Mouse (Mus musculus) forebrain, embryonic 16.5 days (tissue): Measurements from ENCODE around the gene Necab3. TPM values are rescaled to one million over a fixed set of nuclear protein-coding genes. Genes with fewer than 3 reads are reported as not detected.

Source experiments
- ATAC-seq: fragments of 200-750 bp; cut with Nextera tagmentation; 2 replicates; pipeline ENCODE4 v1.8.0; 2017; ENCODE audit warnings: mild to moderate bottlenecking, moderate library complexity
- H3K27ac ChIP-seq: fragments of 300-500 bp; sonication (generic); 2 replicates; pipeline ENCODE4 v1.5.1; 2014; ENCODE audit warnings: low read length, control low read depth
- H3K27me3 ChIP-seq: fragments of 300-500 bp; sonication (generic); replicated peaks from 2 replicates; pipeline ENCODE4 v1.6.1; 2014; ENCODE audit warnings: low read length; ENCODE audit not compliant: control insufficient read depth, insufficient read depth
- H3K36me3 ChIP-seq: fragments of 300-500 bp; sonication (generic); 2 replicates; pipeline ENCODE4 v1.6.1; 2014; ENCODE audit not compliant: control insufficient read depth, insufficient read depth
- H3K4me1 ChIP-seq: fragments of 300-500 bp; sonication (generic); replicated peaks from 2 replicates; pipeline ENCODE4 v1.6.1; 2014; ENCODE audit warnings: low read length; ENCODE audit not compliant: control insufficient read depth, insufficient read depth
- H3K4me2 ChIP-seq: fragments of 300-500 bp; sonication (generic); 2 replicates; pipeline ENCODE4 v1.6.1; 2014; ENCODE audit warnings: mild to moderate bottlenecking, low read length, control low read depth
- H3K4me3 ChIP-seq: fragments of 300-500 bp; sonication (generic); replicated peaks from 2 replicates; pipeline ENCODE4 v1.5.1; 2014; ENCODE audit warnings: mild to moderate bottlenecking, low read length, control low read depth
- H3K9ac ChIP-seq: fragments of 300-500 bp; sonication (generic); replicated peaks from 2 replicates; pipeline ENCODE4 v1.6.1; 2014; ENCODE audit warnings: low read depth, low read length, control low read depth
- H3K9me3 ChIP-seq: fragments of 300-500 bp; sonication (generic); 2 replicates; pipeline ENCODE4 v1.6.1; 2016; ENCODE audit warnings: low read length; ENCODE audit not compliant: control insufficient read depth
- WGBS: fragments of 180-500 bp; shearing (Covaris S2); extraction: QIAGEN DNeasy Blood & Tissue Kit; methylation state at CpG from one replicate; pipeline ENCODE4 v1.1.7; 2014; 5-methylcytosine and 5-hydroxymethylcytosine counted together
- polyA plus RNA-seq: library from polyadenylated mRNA; unstranded; fragments of >200 nt; fragmentation: Nextera tagmentation; extraction: Ambion mirVana; gene quantifications from 2 replicates; pipeline ENCODE4 v1.2.1, GENCODE M21; 2015

Necab3 gene
- polyA plus RNA-seq, 1 experiment from 2014 or later: 27.1 TPM

DNA sequence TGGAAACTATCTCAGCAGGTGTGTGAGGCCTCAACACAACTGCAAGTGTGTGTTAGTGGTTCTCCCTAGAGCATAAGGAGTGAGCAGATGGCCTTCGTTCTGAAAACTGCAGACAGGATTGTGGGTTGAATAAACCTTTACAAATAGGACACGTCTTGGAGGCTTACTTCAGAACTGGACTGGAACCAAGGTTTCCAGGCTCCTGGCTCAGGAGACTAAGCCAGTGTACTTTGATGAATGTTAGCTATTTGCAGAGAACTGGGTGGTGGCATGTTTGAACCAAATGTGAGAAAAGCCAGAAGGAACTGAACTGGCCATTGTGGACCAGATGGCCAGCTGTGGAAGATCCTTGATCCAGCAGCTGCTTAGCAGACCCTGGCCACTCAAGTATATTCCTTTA is 20.4 kb downstream of the Necab3 start:
- Histone ChIP-seq H3K27ac (peak overlapping the region; percentile 71), H3K9me3 (no peaks in the 10 kb centered on the region), H3K9ac (no peak overlapping the region), H3K27me3 (no peaks in the 10 kb centered on the region), H3K4me3 (no peak overlapping the region), H3K4me2 (no peak overlapping the region), H3K4me1 (peaks cover 20% of the 10 kb centered on the region), H3K36me3 (peaks cover 12% of the 10 kb centered on the region; the same call in 1 of the 2 replicates)
- peak; percentile 69 for ATAC-seq
- 27% methylated on average over 2 of the region's 2 CpGs for WGBS

DNA sequence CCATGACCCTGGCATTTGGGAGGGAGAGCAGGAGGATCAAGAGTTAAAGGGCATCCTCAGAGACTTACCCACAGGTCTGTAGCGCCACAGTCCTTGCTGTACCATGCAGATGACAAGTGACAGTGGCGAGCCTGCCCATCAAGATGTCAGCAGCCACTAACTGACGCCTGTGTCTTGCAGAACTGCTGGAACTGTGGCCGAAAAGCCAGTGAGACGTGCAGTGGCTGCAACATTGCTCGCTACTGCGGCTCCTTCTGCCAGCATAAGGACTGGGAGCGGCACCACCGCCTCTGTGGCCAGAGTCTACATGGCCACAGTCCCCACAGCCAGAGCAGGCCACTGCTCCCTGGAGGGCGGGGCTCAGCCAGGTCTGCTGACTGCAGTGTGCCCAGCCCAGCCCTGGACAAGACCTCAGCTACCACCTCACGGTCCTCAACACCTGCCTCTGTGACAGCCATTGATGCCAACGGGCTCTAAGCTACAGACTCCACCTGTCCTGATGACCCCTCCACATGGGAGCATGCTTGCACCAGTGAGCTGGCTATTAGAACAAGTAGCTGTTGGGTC is 23.9 kb downstream of the Necab3 start:
- Histone ChIP-seq H3K9ac (no peak overlapping the region), H3K36me3 (peaks cover 19% of the 10 kb centered on the region), H3K4me3 (no peak overlapping the region), H3K4me1 (peaks cover 27% of the 10 kb centered on the region), H3K27ac (no peak overlapping the region), H3K9me3 (no peaks in the 10 kb centered on the region), H3K4me2 (no peak overlapping the region), H3K27me3 (no peaks in the 10 kb centered on the region)
- ATAC-seq: no peak
- WGBS: 94% methylated on average over 12 of the region's 12 CpGs

DNA sequence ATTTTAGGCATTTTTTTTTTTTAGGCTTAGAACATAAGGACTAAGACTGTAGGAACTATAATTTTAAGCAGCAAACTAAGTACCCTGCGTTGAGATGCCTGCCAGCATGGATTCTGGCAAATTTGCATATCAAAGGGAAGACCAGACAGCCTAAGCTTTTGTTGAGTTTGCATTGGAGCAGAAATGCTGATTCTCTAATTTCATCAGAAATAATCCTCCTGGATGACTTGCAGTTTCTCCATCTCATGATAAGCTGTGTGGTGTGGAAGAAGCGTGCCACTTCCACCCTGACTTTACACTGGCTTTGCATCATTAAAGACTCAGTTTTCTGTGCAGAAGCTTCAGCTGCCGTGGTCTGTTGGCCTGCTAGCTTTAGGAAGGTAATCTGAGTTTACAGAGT is 25.8 kb downstream of the Necab3 start:
- 17% methylated on average over 3 of the region's 3 CpGs for WGBS
- no peak overlapping the region for H3K4me3 ChIP-seq
- H3K4me1 ChIP-seq: peaks cover 13% of the 10 kb centered on the region
- ATAC-seq: peak; percentile 70
- H3K36me3 ChIP-seq: peaks cover 19% of the 10 kb centered on the region
- H3K27me3 ChIP-seq: no peaks in the 10 kb centered on the region
- H3K4me2 ChIP-seq: no peak overlapping the region
- H3K27ac ChIP-seq: peak overlapping the region; percentile 79
- no peaks in the 10 kb centered on the region for H3K9me3 ChIP-seq
- no peak overlapping the region for H3K9ac ChIP-seq

DNA sequence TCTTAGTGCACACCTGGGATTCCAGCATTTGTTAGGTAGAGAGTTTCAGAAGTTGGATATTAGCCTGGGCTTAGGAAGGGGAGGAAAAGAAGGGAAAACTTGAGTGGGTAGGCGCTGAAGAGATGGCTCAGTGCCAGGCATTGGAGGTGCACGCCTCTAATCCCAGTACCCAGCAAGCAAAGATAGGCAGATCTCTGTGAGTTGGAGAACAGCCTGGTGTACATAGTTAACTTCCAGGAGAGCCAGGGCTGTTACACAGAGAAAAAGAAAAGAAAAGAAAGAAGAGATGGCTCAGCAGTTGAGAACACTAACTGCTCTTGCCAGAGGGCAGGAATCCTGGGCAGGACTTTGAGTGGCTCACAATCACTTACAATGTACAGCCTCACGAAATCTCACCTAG is 32.2 kb downstream of the Necab3 start:
- no peak overlapping the region for H3K4me2 ChIP-seq
- H3K4me1 ChIP-seq: peaks cover 5% of the 10 kb centered on the region; the same call in 1 of the 2 replicates
- WGBS: 42% methylated on average over 3 of the region's 3 CpGs
- peak overlapping the region; percentile 20; the same call in 1 of the 2 replicates for H3K27ac ChIP-seq
- no peaks in the 10 kb centered on the region for H3K9me3 ChIP-seq
- peaks cover 28% of the 10 kb centered on the region for H3K36me3 ChIP-seq
- H3K9ac ChIP-seq: no peak overlapping the region
- no peaks in the 10 kb centered on the region for H3K27me3 ChIP-seq
- ATAC-seq: no peak
- H3K4me3 ChIP-seq: no peak overlapping the region

DNA sequence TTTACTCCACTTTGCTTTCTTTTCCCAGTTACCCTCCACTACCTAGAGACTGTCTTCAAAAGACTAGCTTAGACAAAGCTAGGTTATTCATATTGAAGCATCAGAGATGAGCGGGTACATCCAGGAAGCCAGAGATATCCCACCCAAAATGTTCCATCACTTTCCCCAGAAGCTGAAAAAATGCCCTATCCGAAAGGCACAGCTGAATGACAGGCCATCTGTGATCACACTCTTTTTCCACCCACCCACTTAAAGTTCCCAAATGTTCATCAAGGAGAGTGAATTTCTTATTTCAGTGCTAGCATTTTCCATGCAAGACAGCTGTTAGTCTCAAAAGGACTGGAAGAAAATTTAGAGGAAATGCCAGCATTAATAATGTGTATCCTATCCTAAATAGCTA is 33.4 kb downstream of the Necab3 start:
- H3K4me2 ChIP-seq: no peak overlapping the region
- peaks cover 21% of the 10 kb centered on the region for H3K36me3 ChIP-seq
- 0 out of 2 replicates have a peak, but pooled peaks have one; percentile 20 for ATAC-seq
- peaks cover 5% of the 10 kb centered on the region; the same call in 1 of the 2 replicates for H3K4me1 ChIP-seq
- H3K4me3 ChIP-seq: no peak overlapping the region
- H3K27ac ChIP-seq: peak overlapping the region; percentile 75
- no peaks in the 10 kb centered on the region for H3K9me3 ChIP-seq
- H3K9ac ChIP-seq: no peak overlapping the region
- H3K27me3 ChIP-seq: no peaks in the 10 kb centered on the region
- 55% methylated on average over 2 of the region's 2 CpGs for WGBS

GRCm38 (mm10) chr2:154522334-154522733 is 36.4 kb downstream of the Necab3 start:
- H3K9ac ChIP-seq: no peak overlapping the region
- ATAC-seq: no peak
- 96% methylated on average over 5 of the region's 5 CpGs for WGBS
- no peaks in the 10 kb centered on the region for H3K27me3 ChIP-seq
- peaks cover 24% of the 10 kb centered on the region for H3K36me3 ChIP-seq
- H3K4me3 ChIP-seq: no peak overlapping the region
- H3K27ac ChIP-seq: no peak overlapping the region
- H3K4me1 ChIP-seq: peaks cover 5% of the 10 kb centered on the region; the same call in 1 of the 2 replicates
- H3K4me2 ChIP-seq: no peak overlapping the region
- H3K9me3 ChIP-seq: no peaks in the 10 kb centered on the region

GRCm38 (mm10) chr2:154521449-154521848 is 37.2 kb downstream of the Necab3 start:
- no peak overlapping the region for H3K4me2 ChIP-seq
- no peak overlapping the region for H3K27ac ChIP-seq
- no peaks in the 10 kb centered on the region for H3K9me3 ChIP-seq
- no peak for ATAC-seq
- no peak overlapping the region for H3K9ac ChIP-seq
- H3K4me1 ChIP-seq: peaks cover 3% of the 10 kb centered on the region; the same call in 1 of the 2 replicates
- H3K4me3 ChIP-seq: no peak overlapping the region
- H3K27me3 ChIP-seq: no peaks in the 10 kb centered on the region
- peaks cover 24% of the 10 kb centered on the region for H3K36me3 ChIP-seq

DNA sequence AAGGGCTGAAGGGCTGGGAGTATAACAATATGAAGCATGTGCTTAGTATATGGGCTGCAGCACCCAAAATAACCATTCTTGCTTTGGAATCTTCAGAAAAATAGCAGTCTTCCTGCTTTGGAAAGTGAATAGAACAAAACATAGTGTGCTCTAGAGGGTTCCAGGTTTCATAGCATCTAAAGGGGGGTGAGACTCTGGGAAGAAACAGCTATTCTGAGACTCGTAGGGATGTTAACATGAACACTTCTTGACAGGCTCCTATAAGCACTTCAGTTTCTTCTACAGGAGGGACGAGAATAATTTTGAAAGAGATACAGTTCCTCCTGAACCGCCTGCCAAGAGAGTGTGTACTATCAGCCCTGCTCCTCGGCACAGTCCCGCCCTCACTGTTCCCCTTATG is 41.3 kb downstream of the Necab3 start:
- whole genome bisulfite sequencing: 93% methylated on average over 5 of the region's 5 CpGs
- Histone ChIP-seq H3K36me3 (peaks cover 3% of the 10 kb centered on the region; the same call in 1 of the 2 replicates), H3K9ac (no peak overlapping the region), H3K4me3 (no peak overlapping the region), H3K9me3 (no peaks in the 10 kb centered on the region), H3K27me3 (no peaks in the 10 kb centered on the region), H3K4me1 (no peaks in the 10 kb centered on the region), H3K4me2 (no peak overlapping the region), H3K27ac (no peak overlapping the region)
- no peak for ATAC-seq

DNA sequence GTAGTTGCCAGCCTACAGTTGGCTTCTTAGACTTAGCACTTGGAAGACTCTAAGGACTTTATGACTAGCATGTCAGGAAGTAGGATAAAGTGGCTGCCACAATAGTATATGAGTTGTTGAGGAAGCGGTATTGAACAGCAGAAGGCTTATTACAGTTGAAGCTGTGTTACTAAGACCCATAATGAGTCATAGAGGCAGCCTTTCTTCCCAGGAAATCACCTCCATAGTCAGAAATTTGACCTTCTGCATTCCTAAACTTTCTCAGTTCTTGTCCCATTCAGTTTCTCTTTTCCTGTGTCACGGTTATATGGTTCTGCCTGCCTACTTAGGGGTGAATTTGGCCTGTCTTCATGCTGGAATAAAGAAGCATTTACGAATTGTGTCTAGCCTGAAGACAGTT is 41.7 kb downstream of the Necab3 start:
- Histone ChIP-seq H3K4me1 (no peaks in the 10 kb centered on the region), H3K9ac (no peak overlapping the region), H3K4me2 (no peak overlapping the region), H3K27ac (no peak overlapping the region), H3K4me3 (no peak overlapping the region), H3K9me3 (no peaks in the 10 kb centered on the region), H3K36me3 (peaks cover 6% of the 10 kb centered on the region), H3K27me3 (no peaks in the 10 kb centered on the region)
- WGBS: 94% methylated on average over 3 of the region's 3 CpGs
- ATAC-seq: no peak

- ATAC-seq: no peak
- Histone ChIP-seq H3K4me3 (no peak overlapping the region), H3K9me3 (no peaks in the 10 kb centered on the region), H3K9ac (no peak overlapping the region), H3K36me3 (peaks cover 15% of the 10 kb centered on the region), H3K27ac (no peak overlapping the region), H3K4me1 (peaks cover 16% of the 10 kb centered on the region), H3K4me2 (no peak overlapping the region), H3K27me3 (no peaks in the 10 kb centered on the region)
- 92% methylated on average over 3 of the region's 3 CpGs for WGBS
Measured at GRCm38 (mm10) chr2:154510141-154510540, 48.5 kb downstream of the Necab3 start.
